Mouse (Mus musculus): Measurements from ENCODE around the gene Gm37240. TPM values are rescaled to one million over a fixed set of nuclear protein-coding genes. Genes with fewer than 3 reads are reported as not detected.
"Not testable (repeated sequence)": the region's sequence is repeated elsewhere in the genome, so short reads cannot be mapped to it uniquely, and the experiment has no call there.

The Gm37240 gene
- polyA plus RNA-seq, 1 experiment, result 0.26 TPM

GRCm38 (mm10) chr3:85590090-85590754 lies 297.1 kb downstream of the Gm37240 start:
- DNase-seq (ENCODE audit: extremely low spot score in 1 of 2, low spot score in 1 of 2), result no peak

- no peak for DNase-seq (ENCODE audit: extremely low spot score in 1 of 2, low spot score in 1 of 2)
Measured at GRCm38 (mm10) chr3:85588701-85589100, 298.6 kb downstream of the Gm37240 start.

- no peak for DNase-seq (ENCODE audit: extremely low spot score in 1 of 2, low spot score in 1 of 2)
Measured at GRCm38 (mm10) chr3:85584966-85585365, 302.4 kb downstream of the Gm37240 start.

- DNase-seq (ENCODE audit: extremely low spot score in 1 of 2, low spot score in 1 of 2), result no peak
Measured at GRCm38 (mm10) chr3:85583194-85583593, 304.1 kb downstream of the Gm37240 start.

GRCm38 (mm10) chr3:85582726-85583125 lies 304.6 kb downstream of the Gm37240 start:
- no peak for DNase-seq (ENCODE audit: extremely low spot score in 1 of 2, low spot score in 1 of 2)

GRCm38 (mm10) chr3:85573864-85574830 lies 313.2 kb downstream of the Gm37240 start, which contains the start of gene Gatb:
Gene Gatb, plus strand, starts transcription at chr3:85574119.
- peak; percentile 98 to 99 for DNase-seq (ENCODE audit: extremely low spot score in 1 of 2, low spot score in 1 of 2)

- DNase-seq (ENCODE audit: extremely low spot score in 1 of 2, low spot score in 1 of 2), result no peak
Measured at GRCm38 (mm10) chr3:85573216-85573863, 314.0 kb downstream of the Gm37240 start.

GRCm38 (mm10) chr3:85572502-85572901 lies 314.8 kb downstream of the Gm37240 start:
- DNase-seq (ENCODE audit: extremely low spot score in 1 of 2, low spot score in 1 of 2), result not testable (repeated sequence)

GRCm38 (mm10) chr3:85571276-85571675 lies 316.0 kb downstream of the Gm37240 start:
- peak; percentile 72 to 92 for DNase-seq (ENCODE audit: extremely low spot score in 1 of 2, low spot score in 1 of 2)

GRCm38 (mm10) chr3:85564603-85565002 lies 322.7 kb downstream of the Gm37240 start:
- DNase-seq (ENCODE audit: extremely low spot score in 1 of 2, low spot score in 1 of 2), result no peak

GRCm38 (mm10) chr3:85553731-85554277 lies 333.5 kb downstream of the Gm37240 start:
- DNase-seq (ENCODE audit: extremely low spot score in 1 of 2, low spot score in 1 of 2), result peak; percentile 62 to 63

GRCm38 (mm10) chr3:85551352-85551751 lies 336.0 kb downstream of the Gm37240 start:
- no peak for DNase-seq (ENCODE audit: extremely low spot score in 1 of 2, low spot score in 1 of 2)

GRCm38 (mm10) chr3:85550312-85550711 lies 337.0 kb downstream of the Gm37240 start:
- DNase-seq (ENCODE audit: extremely low spot score in 1 of 2, low spot score in 1 of 2), result no peak

- no peak for DNase-seq (ENCODE audit: extremely low spot score in 1 of 2, low spot score in 1 of 2)
Measured at GRCm38 (mm10) chr3:85543652-85544051, 343.7 kb downstream of the Gm37240 start.

- DNase-seq (ENCODE audit: extremely low spot score in 1 of 2, low spot score in 1 of 2), result no peak
Measured at GRCm38 (mm10) chr3:85542765-85543164, 344.6 kb downstream of the Gm37240 start.

GRCm38 (mm10) chr3:85535621-85536520 lies 351.4 kb downstream of the Gm37240 start:
- no peak for DNase-seq (ENCODE audit: extremely low spot score in 1 of 2, low spot score in 1 of 2)

GRCm38 (mm10) chr3:85535042-85535441 lies 352.3 kb downstream of the Gm37240 start:
- no peak for DNase-seq (ENCODE audit: extremely low spot score in 1 of 2, low spot score in 1 of 2)

- DNase-seq (ENCODE audit: extremely low spot score in 1 of 2, low spot score in 1 of 2), result no peak
Measured at GRCm38 (mm10) chr3:85532376-85532775, 354.9 kb downstream of the Gm37240 start.

- peak; percentile 68 to 72 for DNase-seq (ENCODE audit: extremely low spot score in 1 of 2, low spot score in 1 of 2)
Measured at GRCm38 (mm10) chr3:85530601-85531161, 356.6 kb downstream of the Gm37240 start.

Measured in frontal cortex, adult 2 months (tissue).